Mouse (Mus musculus): ENCODE results near the gene Gadd45g.
A peak's percentile ranks its signal among the peaks of the same experiment; 100 is the strongest.

The Gadd45g gene

DNA sequence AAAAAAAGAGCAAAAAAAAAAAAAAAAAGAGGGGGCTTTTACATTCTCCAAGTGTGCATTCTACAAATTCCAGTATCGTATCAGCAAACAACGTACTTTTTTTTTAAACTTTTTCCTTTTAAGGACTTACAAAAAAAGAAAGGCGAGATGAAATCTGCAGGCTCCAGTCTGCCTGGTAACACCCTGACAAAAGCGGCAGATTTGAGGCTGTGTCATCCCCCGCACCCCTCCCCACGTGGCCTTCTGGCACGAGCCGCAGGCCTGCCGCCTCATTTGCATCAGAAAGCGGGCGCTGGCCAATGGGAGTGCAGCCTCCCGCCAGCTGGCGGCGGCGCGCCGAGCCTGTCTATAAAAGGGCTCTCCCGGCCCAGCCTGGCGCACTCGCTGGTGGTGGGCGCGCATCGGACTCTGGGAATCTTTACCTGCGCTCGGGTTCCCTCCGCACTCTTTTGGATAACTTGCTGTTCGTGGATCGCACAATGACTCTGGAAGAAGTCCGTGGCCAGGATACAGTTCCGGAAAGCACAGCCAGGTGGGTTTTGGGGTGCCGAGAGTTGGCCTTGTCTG lies at the start of gene Gadd45g:
Gene Gadd45g, plus strand, starts transcription at position 378 of the 567 bp plus-strand sequence.
- peak; percentile 94 to 95 for DNase-seq (ENCODE audit: low spot score in 2 of 2)

DNA sequence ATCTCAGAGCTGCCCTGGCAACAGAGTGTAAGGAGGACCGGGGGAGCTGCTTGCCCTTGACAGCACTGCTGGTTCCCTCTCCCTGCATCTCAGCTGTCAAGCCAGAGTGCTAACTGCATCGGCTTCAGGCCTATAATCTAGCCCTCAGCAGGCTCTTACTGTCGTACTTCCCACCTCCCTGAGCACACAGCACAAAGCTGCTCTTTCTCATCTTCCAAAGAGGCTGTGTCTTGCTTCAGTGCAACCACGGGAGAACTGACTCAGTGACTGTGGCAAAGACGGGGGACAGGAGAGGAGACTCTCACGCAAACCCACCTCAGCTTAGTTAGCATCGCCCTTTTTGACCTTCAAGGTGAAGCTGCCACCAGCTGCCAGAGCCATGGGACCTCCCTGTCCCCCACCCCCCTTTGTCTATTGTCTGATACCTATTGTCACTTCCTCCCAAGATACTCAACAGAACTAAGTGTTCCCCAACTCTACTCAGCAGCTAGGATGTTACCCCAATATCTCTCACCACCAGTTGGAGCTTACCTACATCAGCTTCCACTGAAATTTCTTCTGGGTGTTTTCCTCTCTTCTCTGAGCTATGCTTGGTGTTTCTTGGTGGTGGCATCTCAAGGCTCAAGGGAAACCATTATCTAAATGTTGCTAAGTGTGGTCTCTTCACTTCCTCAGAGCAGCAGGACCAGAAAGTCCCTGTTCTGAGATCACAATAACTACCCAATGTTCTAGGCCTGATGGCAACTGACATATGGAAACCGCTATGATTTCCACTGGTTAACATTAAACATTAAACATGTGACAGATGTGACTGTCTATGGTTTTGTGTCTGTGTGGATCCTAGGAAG lies 48.4 kb upstream of the Gadd45g start:
- no peak for DNase-seq (ENCODE audit: low spot score in 2 of 2)

DNA sequence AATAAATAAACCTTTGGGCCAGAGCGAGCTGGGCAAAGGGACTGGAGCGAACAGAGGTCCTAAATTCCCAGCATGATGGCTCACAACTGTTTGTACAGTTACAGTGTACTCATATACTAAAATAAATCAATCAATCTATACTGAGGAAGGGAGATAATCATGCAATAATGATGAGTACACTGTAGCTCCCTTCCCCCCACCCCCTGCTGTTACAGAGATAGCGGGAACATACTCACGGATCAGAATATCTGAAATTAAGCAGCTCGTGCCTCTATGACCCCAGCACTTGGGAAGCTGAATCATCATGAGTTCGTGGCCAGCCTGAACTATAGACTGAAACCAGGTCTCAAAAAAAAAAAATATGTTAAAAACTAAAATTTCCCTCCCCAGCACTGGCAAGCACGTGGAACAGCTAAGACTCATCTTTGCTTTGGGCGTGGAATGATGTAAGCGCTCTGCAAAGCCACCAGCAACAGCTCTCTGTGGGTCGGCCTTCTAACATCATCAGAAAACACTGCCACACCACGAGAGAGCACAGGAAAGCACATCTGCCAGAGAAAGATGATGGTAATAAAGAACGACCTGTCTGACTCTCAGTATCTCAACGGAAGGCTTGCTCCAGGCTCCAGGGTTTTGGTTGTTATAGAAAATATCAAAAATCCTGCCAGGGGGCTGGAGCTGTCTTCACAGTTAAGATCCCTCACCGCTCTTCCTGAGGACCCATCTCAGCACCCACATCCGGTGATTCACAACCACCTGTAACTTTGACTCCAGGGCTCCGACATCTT lies 46.5 kb upstream of the Gadd45g start:
- DNase-seq (ENCODE audit: low spot score in 2 of 2), result no peak

DNA sequence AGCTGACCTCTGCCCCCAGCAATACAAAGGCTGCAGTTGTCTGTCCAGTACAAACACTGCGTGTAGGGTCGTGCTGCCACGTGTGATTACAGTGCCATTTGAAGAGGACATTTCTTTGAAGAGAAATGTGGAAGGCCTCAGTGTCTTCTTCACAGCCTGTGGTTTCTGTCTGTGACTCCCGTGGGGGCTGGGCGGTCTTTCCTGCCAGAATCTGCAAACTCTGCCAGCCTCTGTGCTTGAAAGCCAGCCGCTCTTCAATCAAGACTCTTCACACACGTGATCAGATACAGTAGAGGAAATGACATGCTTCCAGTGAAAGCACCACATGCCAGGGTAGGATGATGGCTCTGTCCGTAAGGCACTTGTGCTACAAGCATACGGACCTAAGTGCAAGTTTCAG lies 45.6 kb upstream of the Gadd45g start:
- no peak for DNase-seq (ENCODE audit: low spot score in 2 of 2)

DNA sequence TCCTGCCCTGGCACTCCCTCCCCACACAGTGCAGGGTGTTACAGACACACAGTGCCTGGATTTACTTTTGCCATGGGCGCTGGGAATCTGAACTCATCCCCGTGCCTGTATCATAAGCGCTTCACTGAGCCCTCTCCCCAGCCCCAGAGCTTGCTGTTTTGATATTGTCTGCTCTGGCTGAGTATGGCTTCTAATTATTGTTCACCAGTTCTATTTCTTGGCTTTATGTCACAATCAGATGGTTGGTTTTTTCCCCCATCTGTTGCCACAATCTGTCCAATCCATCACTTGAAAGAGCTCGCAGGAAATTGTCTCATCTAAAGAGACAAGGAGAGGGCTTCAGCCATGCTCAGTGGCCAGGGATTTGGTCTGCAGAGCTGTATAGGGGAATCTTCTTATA lies 40.8 kb upstream of the Gadd45g start:
- no peak for DNase-seq (ENCODE audit: low spot score in 2 of 2)

DNA sequence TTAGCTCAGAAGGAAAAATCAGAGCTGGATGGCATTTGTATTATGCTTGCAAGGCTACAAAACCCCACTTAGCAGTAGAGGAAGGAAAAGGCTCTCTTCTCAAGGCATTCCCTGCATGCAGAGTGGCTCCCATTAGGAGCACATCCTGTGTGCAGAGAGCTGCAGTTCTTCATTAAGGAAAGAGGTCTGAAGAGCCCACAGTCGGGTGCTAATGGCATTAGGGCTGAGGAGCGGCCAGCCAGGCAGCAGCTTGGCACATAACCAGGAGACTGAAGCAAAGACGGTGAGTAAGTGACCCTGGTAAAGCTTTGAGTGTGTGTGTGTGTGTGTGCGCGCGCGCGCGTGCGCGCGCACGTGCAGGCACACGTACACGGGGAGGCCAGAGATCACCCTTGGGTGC lies 40.3 kb upstream of the Gadd45g start:
- DNase-seq (ENCODE audit: low spot score in 2 of 2), result no peak

DNA sequence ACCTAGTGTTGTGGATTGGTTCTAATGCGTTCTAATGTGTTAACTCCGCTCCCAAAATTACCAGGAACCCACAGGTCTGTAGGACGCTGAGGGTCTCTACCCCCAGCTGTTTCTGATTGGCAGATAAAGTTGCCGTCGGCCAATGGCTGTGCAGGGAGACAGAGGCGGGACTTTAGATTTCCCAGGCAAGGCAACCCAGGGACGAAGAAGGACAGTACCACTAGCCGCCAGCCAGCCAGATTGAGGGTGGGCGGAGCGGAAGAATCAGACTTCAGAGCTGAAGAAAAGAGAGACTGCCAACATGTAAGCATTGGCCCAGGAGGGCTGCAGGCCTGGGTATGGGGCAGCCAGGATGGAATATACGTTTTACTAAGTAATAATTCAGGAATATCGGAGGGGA lies 38.3 kb upstream of the Gadd45g start:
- DNase-seq (ENCODE audit: low spot score in 2 of 2), result no peak

DNA sequence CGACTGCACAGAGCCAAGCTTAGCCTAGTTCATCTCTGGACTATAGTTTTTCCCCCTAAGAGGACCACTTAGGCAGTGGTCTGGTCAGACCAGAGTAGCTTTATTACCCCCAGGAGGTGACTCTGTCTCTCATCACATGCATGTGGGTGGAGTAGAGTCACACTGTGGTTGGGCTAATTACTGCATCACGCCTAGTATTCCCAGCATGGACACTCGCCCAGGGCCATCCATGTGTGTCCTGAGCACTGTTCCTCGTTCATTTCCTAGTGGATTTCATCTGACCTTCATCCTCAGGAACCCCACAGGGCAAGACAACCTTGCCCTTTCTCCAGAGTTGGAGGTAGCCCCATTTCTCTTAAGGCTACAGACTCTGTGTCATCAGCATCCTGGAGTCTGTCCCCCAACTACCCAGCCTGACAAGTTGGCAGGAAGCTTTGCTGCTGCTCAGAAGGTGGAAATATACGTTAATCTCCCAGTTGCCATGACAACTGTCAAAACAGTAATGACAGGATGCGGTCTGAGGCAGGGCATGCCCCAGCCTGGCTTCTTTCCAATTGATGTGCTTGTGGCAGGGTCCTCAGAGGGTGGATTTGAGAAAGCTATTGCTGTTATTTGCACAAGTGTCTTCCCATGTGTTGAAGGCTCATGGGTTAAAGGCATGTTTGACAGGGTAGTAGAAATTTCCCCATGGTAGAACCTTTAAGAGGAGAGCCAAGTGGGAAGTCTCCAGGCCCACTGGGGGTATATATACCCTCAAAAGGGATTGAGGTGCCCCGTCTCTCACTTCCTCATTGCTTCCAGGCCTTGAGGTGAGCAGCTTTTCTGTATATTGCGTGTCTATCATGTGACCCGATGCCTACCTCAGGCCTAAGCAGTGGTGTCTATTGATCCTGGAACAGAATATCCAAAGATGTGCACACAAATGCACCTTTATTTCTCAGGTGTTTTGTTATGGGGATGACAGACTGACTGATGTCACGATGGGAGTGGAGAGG lies 32.6 kb upstream of the Gadd45g start:
- DNase-seq (ENCODE audit: low spot score in 2 of 2), result no peak

DNA sequence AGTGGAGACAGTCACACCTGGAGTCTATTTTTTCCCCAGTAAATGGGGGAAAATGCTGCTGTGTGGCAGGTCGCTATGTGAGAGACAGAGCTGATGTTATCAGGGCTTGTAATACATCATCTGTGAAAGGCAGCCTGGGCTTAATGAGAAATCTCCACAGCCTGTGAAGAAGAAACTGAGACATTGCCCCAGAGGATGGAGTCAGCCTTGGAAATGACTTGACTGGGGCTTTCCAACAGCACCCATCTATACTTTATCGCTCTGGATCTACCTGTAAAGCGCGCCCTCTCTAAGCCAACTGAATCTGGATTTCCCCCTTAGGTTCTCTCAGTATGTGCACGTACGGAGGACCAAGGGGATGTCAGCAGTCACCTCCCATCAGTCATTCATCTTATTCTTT lies 31.8 kb upstream of the Gadd45g start:
- DNase-seq (ENCODE audit: low spot score in 2 of 2), result no peak

DNA sequence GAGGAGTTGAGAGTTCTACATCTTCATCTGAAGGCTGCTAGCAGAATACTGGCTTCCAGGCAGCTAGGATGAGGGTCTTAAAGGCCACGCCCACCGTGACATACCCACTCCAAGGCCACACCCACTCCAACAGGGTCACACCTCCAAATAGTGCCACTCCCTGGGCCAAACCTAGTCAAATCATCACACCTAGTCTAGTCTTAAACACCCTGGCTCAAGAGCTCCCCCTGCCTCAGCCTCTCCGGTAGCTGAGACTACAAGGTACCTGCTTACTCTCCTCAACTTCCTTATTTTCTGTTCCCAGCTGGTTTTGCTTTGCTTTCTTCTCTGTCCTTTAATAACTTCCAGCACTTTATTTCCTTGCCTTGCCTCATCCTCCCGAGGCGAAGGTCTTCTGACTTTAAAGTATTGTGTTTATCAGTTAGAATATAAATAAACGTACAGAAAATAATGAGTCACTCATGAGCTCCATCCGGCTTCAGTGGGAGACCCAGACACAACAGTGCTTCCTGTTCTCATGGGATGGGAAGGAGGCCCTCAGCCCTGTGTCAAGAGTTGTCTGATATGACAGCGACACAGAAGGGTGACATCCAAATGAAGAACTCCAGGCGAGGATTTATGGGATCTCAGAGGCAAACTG lies 30.5 kb upstream of the Gadd45g start:
- peak in 1 of 2 experiments; percentile 20 for DNase-seq (ENCODE audit: low spot score in 2 of 2)

DNA sequence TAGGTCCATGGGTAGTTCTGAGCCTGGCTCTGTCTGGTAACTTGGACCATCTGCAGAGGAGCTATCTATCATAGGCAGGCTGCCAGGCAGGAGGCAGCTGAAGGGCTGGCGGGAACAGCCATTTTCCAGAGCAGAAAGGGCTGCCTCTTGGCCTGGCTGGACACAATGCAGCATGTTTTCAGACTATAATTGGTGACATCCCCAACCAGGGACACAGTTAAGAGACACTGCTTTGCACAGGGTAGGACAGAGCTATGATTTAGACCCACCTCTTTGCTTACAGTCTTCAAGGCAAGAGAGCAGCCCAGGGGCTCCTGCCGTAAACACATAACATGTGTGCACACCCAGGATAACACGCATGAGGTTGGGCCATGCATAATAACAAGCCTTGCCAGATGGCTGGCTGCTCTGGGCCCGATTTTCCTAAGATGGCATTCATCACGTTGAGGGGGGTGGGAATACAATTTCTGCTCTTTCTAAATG lies 29.9 kb upstream of the Gadd45g start:
- peak; percentile 29 to 38 for DNase-seq (ENCODE audit: low spot score in 2 of 2)

DNA sequence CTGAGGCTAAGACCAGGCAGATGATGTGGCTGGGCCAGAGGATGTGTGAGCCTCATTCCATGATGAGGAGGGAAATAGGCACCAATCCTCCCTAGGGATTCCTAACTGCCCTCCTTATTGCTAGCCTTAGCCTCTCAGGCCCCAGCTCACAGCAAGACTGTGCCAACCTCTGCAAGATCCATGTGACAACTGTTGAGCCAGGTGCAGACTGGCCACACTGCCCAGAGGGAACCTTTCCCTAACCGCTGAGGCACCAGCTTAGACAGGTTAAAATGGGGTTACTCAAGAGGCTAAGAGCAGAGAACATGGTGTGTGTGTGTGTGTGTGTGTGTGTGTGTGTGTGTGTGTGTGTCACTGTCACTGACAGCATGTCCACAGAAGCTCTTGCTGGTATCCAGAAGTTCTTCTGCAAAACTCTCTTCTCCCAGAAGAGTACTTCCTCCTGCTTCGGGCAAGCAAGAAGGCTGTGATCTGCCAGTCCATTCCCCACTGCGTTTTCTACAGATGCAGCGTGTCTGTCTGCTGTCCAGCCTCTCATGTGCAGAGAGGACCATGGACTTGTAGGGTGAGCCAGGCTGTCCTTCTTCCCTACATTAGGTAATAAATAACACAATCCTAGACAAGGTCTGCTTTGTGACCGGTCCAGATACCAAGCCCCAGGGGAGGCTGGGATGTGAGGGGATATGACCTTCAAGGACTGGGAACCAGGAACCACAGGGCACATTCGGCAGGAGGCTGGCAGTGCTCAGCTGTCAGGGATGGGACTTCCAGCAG lies 28.1 kb upstream of the Gadd45g start:
- no peak for DNase-seq (ENCODE audit: low spot score in 2 of 2)

DNA sequence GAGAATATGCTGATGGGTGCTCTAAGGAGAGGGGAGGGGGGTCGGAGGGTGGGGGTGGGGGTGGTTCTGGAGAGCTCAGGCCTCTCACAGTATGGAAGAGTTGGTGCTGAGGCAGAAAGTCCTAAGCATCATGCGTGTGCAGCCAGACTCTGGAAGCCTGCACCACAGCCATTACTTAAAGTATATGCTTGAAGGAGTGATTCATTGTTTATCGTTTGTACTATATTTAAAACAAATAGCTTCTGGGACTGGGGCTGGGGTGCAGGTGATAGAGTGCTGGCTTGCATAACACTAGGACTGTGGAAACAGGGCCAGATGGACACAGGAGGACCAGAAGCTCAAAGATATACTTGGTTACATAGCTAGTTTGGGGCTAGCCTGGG lies 27.5 kb upstream of the Gadd45g start:
- DNase-seq (ENCODE audit: low spot score in 2 of 2), result no peak

DNA sequence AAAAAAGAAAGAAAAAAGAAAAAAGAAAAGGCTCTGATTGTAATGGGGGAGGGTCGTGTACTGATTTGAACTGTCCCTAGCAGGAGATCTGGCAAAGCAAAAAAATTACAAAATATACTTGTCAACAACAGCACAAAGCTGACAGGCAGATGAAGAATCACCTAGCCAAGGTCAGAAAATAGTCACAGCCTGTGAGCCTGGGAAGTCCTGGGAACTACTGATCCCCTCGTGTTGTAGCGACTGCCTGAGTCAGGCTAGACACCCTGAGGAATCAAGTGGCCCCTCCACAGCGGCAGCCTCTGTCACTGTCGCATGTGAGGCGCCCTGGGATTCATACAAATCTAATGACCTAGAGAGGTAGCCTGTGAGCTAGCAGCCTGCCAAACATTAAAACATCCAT lies 27.1 kb upstream of the Gadd45g start:
- DNase-seq (ENCODE audit: low spot score in 2 of 2), result no peak

DNA sequence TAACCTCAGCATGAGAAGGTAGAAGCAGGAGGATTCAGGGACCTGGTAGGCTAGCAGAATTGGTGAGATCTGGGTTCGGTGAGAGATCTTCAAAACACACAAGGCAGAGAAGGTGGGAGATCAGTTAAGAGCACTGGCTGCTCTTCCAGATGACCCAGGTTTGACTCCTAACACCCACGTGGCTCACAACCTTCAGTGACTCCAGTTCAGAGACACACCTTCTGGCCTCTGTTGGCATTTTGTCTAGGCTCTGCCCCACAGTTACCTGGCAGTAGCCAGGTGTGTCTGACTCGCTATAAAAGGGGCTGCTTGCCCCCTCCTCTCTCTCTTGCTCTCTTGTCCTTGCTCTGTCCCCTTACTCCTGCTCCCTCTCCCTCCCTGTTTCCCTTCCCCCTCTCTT lies 24.5 kb upstream of the Gadd45g start:
- DNase-seq (ENCODE audit: low spot score in 2 of 2), result no peak

DNA sequence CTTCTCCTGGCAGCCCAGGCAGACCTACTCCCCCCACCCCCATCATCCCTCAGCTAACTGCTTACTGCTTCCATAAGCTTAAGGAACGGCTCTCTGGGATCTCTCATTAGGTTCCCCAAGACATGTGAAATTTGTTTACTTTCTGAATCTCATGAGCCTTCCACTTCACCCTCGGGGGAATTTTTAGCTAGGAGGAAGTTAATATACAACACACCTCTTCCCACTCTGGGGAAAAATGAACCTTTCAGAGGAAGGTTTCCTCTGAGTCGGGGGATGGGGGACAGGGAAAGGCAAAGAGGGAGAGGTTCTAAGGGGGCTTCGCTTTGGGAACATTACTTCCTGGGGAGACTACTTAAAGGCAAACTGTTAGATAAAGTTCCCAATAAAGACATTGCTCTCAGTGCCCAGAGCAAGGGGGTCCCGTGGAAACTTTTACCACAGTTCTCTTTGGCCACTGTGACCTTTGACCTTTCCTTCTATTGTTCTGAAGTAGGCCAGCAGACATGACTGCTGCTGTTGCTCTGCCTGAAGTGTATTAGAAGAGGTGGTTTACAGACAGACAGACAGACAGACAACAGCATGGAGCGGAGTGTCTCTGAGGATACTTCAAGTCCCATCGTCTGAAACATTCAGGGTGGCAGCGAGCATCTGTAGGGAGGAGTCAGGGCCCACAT lies 22.5 kb upstream of the Gadd45g start:
- no peak for DNase-seq (ENCODE audit: low spot score in 2 of 2)

DNA sequence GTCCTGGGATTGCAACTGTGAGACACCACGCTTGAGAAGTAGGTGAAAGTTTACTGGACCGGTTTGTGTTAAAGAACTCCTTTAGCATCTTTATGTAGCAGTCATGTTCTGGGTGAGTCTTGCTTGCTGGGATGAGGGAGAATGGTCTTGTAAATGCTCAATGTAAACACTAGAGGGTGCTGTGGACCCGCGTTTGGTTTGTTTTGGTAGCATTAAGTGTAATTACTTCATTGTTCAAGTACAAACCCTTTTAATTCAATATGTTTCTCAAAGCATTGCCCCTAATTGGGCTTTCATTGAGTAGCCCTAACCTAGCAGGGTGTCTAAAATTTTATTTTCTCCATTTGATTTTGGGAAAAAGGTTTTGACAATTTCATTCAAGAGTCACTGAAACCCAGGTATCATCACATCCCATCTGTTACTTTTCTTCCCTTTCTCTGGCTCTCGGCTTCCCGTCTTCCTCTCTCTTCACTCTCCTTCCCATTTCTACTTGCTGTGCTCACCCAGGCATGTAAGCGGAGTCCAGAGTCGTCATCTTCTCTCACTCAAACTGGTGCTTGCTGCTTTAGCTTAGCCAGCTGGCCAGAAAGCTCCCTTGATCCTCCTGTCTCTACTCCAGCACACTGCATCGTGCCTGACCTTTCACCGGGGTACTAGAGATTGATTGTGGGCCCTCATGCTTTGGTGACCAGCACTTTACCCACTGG lies 15.6 kb upstream of the Gadd45g start:
- no peak for DNase-seq (ENCODE audit: low spot score in 2 of 2)

DNA sequence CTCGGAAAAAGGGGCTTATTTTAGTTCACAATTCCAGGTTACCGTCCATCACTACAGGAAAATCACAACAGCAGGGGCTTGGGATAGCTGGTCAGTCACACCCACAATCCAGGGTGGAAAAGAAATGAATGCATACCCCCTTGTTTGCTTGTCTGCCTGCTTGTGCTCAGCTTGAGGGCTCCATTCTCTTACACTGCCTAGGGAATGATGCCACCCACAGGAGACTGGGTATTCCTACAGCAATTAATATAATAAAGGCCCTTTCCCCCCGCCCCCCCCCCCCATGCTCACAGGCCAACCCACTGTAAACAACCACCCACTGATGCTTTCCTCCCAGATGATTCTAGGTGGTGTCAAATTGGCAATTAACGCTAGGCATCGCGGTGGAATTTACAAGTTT lies 14.0 kb upstream of the Gadd45g start:
- DNase-seq (ENCODE audit: low spot score in 2 of 2), result no peak

DNA sequence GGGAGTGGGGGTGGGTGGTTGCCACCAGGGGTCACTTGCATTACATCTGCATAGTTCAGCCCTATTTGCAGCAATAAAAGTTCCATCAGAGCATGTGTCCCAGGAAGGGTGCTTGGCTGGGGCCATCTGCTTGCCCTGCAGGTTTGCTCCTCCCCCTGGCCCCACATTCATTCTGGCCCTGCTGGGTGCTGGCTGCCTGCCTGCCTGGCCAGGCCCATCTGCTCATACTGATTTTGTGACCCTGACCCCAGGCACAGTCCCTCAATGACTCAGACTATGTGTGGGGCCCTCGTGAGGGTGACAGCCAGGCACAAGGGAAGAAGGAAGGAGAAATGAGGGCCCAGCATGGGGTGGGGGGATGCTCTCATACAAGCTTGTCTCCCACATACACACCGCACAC lies 12.9 kb upstream of the Gadd45g start:
- DNase-seq (ENCODE audit: low spot score in 2 of 2), result no peak

Measured in frontal cortex, postnatal 10 days (tissue).